Mouse (Mus musculus) spleen, adult 2 months (tissue): ENCODE results near the gene Ppm1h. TPM values are rescaled to one million over a fixed set of nuclear protein-coding genes. Genes with fewer than 3 reads are reported as not detected.

Source experiments
- DNase-seq, 2 experiments: peaks; one replicate each; pipeline versions ENCODE4 v3.0.0 to v3.0.0-alpha.2; 2012 to 2021; ENCODE audit warnings: low spot score in 2 of 2, low read depth in 1 of 2
- H3K27ac ChIP-seq: fragments of 200-500 bp; 2 replicates; pipeline ENCODE4 v1.5.1; 2012; ENCODE audit warnings: low read length, inconsistent platforms; ENCODE audit not compliant: insufficient read depth
- H3K27me3 ChIP-seq: fragments of 200-500 bp; 2 replicates; pipeline ENCODE4 v1.6.1; 2012; ENCODE audit warnings: mild to moderate bottlenecking, moderate library complexity, low read length, inconsistent platforms; ENCODE audit not compliant: control insufficient read depth, insufficient read depth
- H3K36me3 ChIP-seq: fragments of 200-500 bp; 2 replicates; pipeline ENCODE4 v1.6.1; 2012; ENCODE audit warnings: mild to moderate bottlenecking, low read length, inconsistent platforms; ENCODE audit not compliant: control insufficient read depth, insufficient read depth
- H3K4me1 ChIP-seq: fragments of 200-500 bp; 2 replicates; pipeline ENCODE4 v1.6.1; 2011; ENCODE audit warnings: inconsistent platforms; ENCODE audit not compliant: control insufficient read depth, insufficient read depth, insufficient read length
- H3K4me3 ChIP-seq: fragments of 200-500 bp; 2 replicates; pipeline ENCODE4 v1.5.1; 2011; ENCODE audit warnings: mild to moderate bottlenecking, inconsistent platforms; ENCODE audit not compliant: insufficient read depth, insufficient read length; ENCODE audit errors: extremely low read depth
- CTCF ChIP-seq: fragments of 200-500 bp; IDR thresholded peaks from 2 replicates; pipeline ENCODE4 v1.5.1; 2011; ENCODE audit warnings: mild to moderate bottlenecking, inconsistent platforms; ENCODE audit not compliant: insufficient read depth, insufficient read length, insufficient replicate concordance; ENCODE audit errors: extremely low read depth
- POLR2A ChIP-seq: fragments of 200-500 bp; IDR thresholded peaks from 2 replicates; pipeline ENCODE4 v1.6.1; 2011; ENCODE audit warnings: low read depth, low read length, inconsistent platforms
- WGBS: fragments of 180-500 bp; shearing (Covaris S2); methylation state at CpG from one replicate; pipeline ENCODE4 v1.1.7; 2018; 5-methylcytosine and 5-hydroxymethylcytosine counted together
- polyA plus RNA-seq: library from polyadenylated mRNA; depleted of rRNA; stranded (reverse); fragments of >200 nt; gene quantifications from 2 replicates; pipeline ENCODE4 v1.2.3, GENCODE M21; 2012

The Ppm1h gene
- polyA plus RNA-seq, 1 experiment, result 9.7 TPM

- no peak for TF ChIP-seq POLR2A
- TF ChIP-seq CTCF, result no peak
- Histone ChIP-seq H3K4me3 (no peak overlapping the region), H3K27me3 (no peaks in the 10 kb centered on the region), H3K4me1 (no peaks in the 10 kb centered on the region), H3K36me3 (no peaks in the 10 kb centered on the region), H3K27ac (no peak overlapping the region)
- no peak for DNase-seq
- 89% methylated on average over 14 of the region's 14 CpGs for WGBS
Measured at GRCm38 (mm10) chr10:122716739-122717474, 38.3 kb downstream of the Ppm1h start.

DNA sequence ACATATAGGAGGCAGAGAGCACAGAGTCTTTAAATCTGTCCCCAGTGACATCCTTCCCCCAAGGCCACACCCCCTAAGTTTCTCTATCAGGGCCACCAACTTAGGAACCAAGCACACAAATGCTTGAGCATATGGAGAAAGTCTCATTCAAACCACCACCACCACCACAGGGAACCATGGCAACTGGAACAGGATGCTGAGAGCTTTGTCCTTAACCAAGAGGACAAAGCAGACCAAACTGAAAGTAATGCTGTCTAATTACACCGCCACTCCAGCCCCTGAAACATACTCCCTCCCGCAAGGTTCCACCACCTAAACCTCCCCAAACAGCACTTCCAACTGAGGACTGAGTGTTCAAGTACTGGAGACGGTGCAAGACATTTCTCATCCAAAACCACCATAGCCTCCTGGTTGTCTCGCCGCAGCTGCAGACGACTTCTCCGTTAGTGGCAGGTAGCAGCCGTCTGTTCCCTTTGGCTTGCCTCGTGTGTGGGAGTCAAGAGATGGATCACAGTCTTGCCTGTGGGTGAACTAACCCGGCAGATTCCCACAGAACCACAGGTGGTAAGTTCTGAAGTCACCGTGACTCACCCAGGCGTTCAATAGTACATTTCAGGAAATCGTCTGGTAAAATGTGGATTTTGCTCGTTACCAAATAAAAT, 39.3 kb downstream of the Ppm1h start:
- no peaks in the 10 kb centered on the region for H3K4me1 ChIP-seq
- H3K4me3 ChIP-seq, result no peak overlapping the region
- H3K27me3 ChIP-seq, result no peaks in the 10 kb centered on the region
- 75% methylated on average over 14 of the region's 14 CpGs for WGBS
- no peak for DNase-seq
- no peaks in the 10 kb centered on the region for H3K36me3 ChIP-seq
- no peak overlapping the region for H3K27ac ChIP-seq
- TF ChIP-seq CTCF (no peak), POLR2A (no peak)

GRCm38 (mm10) chr10:122718951-122719350, 40.4 kb downstream of the Ppm1h start:
- H3K27ac ChIP-seq, result no peak overlapping the region
- no peak for DNase-seq
- H3K27me3 ChIP-seq, result no peaks in the 10 kb centered on the region
- H3K4me3 ChIP-seq, result no peak overlapping the region
- 83% methylated on average over 7 of the region's 7 CpGs for WGBS
- TF ChIP-seq CTCF, result no peak
- TF ChIP-seq POLR2A, result no peak
- no peaks in the 10 kb centered on the region for H3K4me1 ChIP-seq
- no peaks in the 10 kb centered on the region for H3K36me3 ChIP-seq

DNA sequence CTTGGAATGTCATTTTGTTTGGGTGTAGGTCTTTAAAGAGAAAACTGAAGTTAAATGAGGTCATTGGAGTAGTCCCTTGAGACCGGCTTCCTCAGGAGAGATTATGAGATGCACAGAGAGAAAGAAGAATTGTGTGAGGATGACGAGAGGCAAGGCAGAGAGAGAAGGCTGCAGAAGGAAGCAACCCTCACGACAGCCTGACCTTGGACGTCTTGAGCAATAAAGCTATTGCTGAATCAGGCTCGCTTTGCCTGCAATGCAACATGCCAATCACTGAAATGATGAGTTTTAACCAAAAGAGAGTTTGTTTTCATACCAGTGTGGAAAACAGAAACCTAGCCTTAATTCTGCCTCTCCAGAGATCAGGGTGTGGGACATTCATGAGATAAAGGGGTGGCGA, 43.5 kb downstream of the Ppm1h start:
- TF ChIP-seq POLR2A (no peak), CTCF (no peak)
- no peak for DNase-seq
- Histone ChIP-seq H3K4me3 (no peak overlapping the region), H3K36me3 (no peaks in the 10 kb centered on the region), H3K27me3 (no peaks in the 10 kb centered on the region), H3K27ac (no peak overlapping the region), H3K4me1 (no peaks in the 10 kb centered on the region)
- WGBS, result 83% methylated on average over 6 of the region's 6 CpGs

DNA sequence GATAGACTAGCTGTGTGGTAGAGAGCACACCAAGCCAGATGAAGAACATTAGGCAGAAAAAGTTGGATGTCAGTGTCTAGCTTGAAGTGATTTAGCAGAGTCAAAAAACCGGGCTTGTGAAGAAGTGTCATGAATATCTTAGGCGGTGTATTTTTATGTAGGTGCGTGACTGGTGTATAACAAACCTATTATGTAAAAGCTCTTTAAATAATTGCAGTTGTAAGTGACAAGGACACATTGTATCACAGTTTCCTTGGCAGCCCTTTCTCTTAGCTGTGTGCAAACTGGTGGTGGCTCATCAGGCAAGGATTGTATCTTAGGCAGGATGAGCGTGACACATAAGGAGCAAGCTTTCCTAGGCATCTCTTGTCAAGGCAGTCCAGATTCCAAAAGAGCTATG, 46.1 kb downstream of the Ppm1h start:
- DNase-seq, result no peak
- H3K4me1 ChIP-seq, result no peaks in the 10 kb centered on the region
- TF ChIP-seq CTCF (no peak), POLR2A (no peak)
- no peak overlapping the region for H3K27ac ChIP-seq
- no peaks in the 10 kb centered on the region for H3K27me3 ChIP-seq
- WGBS, result 92% methylated on average over 4 of the region's 4 CpGs
- no peak overlapping the region for H3K4me3 ChIP-seq
- H3K36me3 ChIP-seq, result no peaks in the 10 kb centered on the region

GRCm38 (mm10) chr10:122727228-122727627, 48.7 kb downstream of the Ppm1h start:
- no peak overlapping the region for H3K27ac ChIP-seq
- no peak for DNase-seq
- no peak overlapping the region for H3K4me3 ChIP-seq
- 24% methylated on average over 4 of the region's 4 CpGs for WGBS
- H3K4me1 ChIP-seq, result no peaks in the 10 kb centered on the region
- TF ChIP-seq CTCF, result no peak
- no peak for TF ChIP-seq POLR2A
- H3K27me3 ChIP-seq, result no peaks in the 10 kb centered on the region
- no peaks in the 10 kb centered on the region for H3K36me3 ChIP-seq

GRCm38 (mm10) chr10:122728172-122728571, 49.6 kb downstream of the Ppm1h start:
- Histone ChIP-seq H3K27me3 (no peaks in the 10 kb centered on the region), H3K4me1 (no peaks in the 10 kb centered on the region), H3K27ac (no peak overlapping the region), H3K36me3 (no peaks in the 10 kb centered on the region), H3K4me3 (no peak overlapping the region)
- TF ChIP-seq POLR2A, result no peak
- DNase-seq, result no peak
- 75% methylated on average over 2 of the region's 2 CpGs for WGBS
